22 mouse cellular contexts compared by ENCODE assay signal in the genomic region with DNA sequence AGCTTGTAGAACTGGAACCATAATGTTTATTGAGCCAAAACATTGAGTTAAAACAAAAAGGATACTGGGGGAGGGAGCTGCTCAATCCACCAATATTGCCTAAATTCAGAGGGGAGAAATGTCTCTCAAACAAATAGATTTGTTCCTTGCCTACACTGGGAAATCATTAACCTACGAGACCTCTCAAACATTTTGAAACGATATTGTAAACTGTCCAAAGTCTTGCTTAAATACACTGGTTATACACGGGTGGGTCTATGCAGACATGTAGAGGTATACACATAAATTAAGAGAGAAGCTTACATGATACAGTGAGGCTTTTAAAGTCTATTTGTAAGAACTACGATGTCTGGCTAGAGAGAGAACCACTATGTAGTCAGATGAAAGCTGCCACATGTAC.
DNase-seq lines count a peak whose midpoint lies in the region; ATAC-seq and TF ChIP-seq lines count a peak whose summit lies in the region.
"Had no signal": no experiment of that assay in that cellular context is flagged by ENCODE, and none has a peak within 500 bp of the region (broad histone marks: within the 10 kb centered on the region; RNA-seq: fewer than 3 reads in every experiment).

No protein-coding gene starts in this region.

- no peaks in the 10 kb centered on the region for H3K27me3 ChIP-seq in kidney, embryonic 16.5 days (ENCODE audit: insufficient read depth, low read length)
- H3K27me3 ChIP-seq in liver, embryonic 15.5 days: no peaks in the 10 kb centered on the region
- H3K27me3 ChIP-seq in liver, embryonic 12.5 days (replicated peaks): no peaks in the 10 kb centered on the region
- H3K27me3 ChIP-seq in liver, postnatal 0 days (ENCODE audit: insufficient read depth, low read length): no peaks in the 10 kb centered on the region
- no peaks in the 10 kb centered on the region for H3K27me3 ChIP-seq in heart, embryonic 12.5 days (replicated peaks)
- H3K27me3 ChIP-seq: embryonic facial prominence, embryonic 13.5 days; embryonic facial prominence, embryonic 15.5 days; forebrain, embryonic 12.5 days had no signal

- 0 out of 2 replicates have a peak, but pooled peaks have one; percentile 20 for TF ChIP-seq EP300 in liver, postnatal 0 days (IDR thresholded peaks at IDR 0.05; ENCODE audit: low read depth)

- no peak for DNase-seq in kidney, adult 9 months
- no peak for DNase-seq in liver, postnatal 0 days
- DNase-seq: adrenal gland, adult 2 months; adrenal gland, postnatal 10 days; adrenal gland, postnatal 25 days; cerebellum, adult 11 months; cerebellum, adult 18-20 months; cerebellum, adult 8-10 months; cerebellum, adult 9-11 months; cerebellum, postnatal 14 days; cerebellum, postnatal 36 days; embryo, embryonic 11 days had no signal

- H3K36me3 ChIP-seq in kidney, embryonic 16.5 days (ENCODE audit: insufficient read depth, low read length): peaks cover 8% of the 10 kb centered on the region; the same call in 1 of the 2 replicates
- peaks cover 9% of the 10 kb centered on the region; the same call in 1 of the 2 replicates for H3K36me3 ChIP-seq in liver, embryonic 15.5 days (replicated peaks)
- H3K36me3 ChIP-seq in liver, embryonic 12.5 days: peaks cover 9% of the 10 kb centered on the region
- H3K36me3 ChIP-seq in liver, postnatal 0 days (replicated peaks; ENCODE audit: insufficient read depth, low read length): peaks cover 11% of the 10 kb centered on the region
- H3K36me3 ChIP-seq in heart, embryonic 12.5 days: peaks cover 13% of the 10 kb centered on the region
- H3K36me3 ChIP-seq: forebrain, embryonic 12.5 days had no signal

- H3K4me1 ChIP-seq in kidney, embryonic 16.5 days (ENCODE audit: insufficient read depth, low read length): peaks cover 30% of the 10 kb centered on the region
- peaks cover 4% of the 10 kb centered on the region; the same call in 1 of the 2 replicates for H3K4me1 ChIP-seq in liver, embryonic 15.5 days (replicated peaks)
- H3K4me1 ChIP-seq in liver, embryonic 12.5 days: no peaks in the 10 kb centered on the region
- H3K4me1 ChIP-seq in liver, postnatal 0 days (ENCODE audit: insufficient read depth): peaks cover 33% of the 10 kb centered on the region
- no peaks in the 10 kb centered on the region for H3K4me1 ChIP-seq in heart, embryonic 12.5 days (replicated peaks)
- H3K4me1 ChIP-seq: embryonic facial prominence, embryonic 15.5 days; forebrain, embryonic 10.5 days; forebrain, embryonic 12.5 days had no signal

- 61% methylated on average over 4 of the region's 4 CpGs for WGBS in kidney, embryonic 16.5 days
- WGBS in liver, embryonic 15.5 days (ENCODE audit: insufficient replicate concordance): 54% methylated on average over 4 of the region's 4 CpGs
- WGBS in liver, embryonic 12.5 days (ENCODE audit: insufficient replicate concordance): 61% methylated on average over 4 of the region's 4 CpGs
- 59% methylated on average over 4 of the region's 4 CpGs for WGBS in liver, postnatal 0 days (ENCODE audit: insufficient replicate concordance)
- WGBS in heart, embryonic 12.5 days: 83% methylated on average over 4 of the region's 4 CpGs

- H3K4me3 ChIP-seq in kidney, embryonic 16.5 days (ENCODE audit: low read length): no peak overlapping the region
- no peak overlapping the region for H3K4me3 ChIP-seq in liver, embryonic 15.5 days (replicated peaks)
- no peak overlapping the region for H3K4me3 ChIP-seq in liver, embryonic 12.5 days
- H3K4me3 ChIP-seq in liver, postnatal 0 days (ENCODE audit: low read depth, low read length): no peak overlapping the region
- H3K4me3 ChIP-seq in heart, embryonic 12.5 days: no peak overlapping the region
- H3K4me3 ChIP-seq: embryonic facial prominence, embryonic 13.5 days; embryonic facial prominence, embryonic 15.5 days; erythroblast, embryonic 14.5 days; forebrain, embryonic 10.5 days; forebrain, embryonic 12.5 days had no signal

- H3K4me2 ChIP-seq in kidney, embryonic 16.5 days (replicated peaks; ENCODE audit: low read depth, low read length): no peak overlapping the region
- H3K4me2 ChIP-seq in liver, embryonic 15.5 days: 0 out of 2 replicates have a peak overlapping the region, but pooled peaks have one; percentile 2
- H3K4me2 ChIP-seq in liver, embryonic 12.5 days: no peak overlapping the region
- H3K4me2 ChIP-seq in liver, postnatal 0 days (ENCODE audit: low read depth, low read length): peak overlapping the region; percentile 49
- no peak overlapping the region for H3K4me2 ChIP-seq in heart, embryonic 12.5 days
- H3K4me2 ChIP-seq: embryonic facial prominence, embryonic 13.5 days; embryonic facial prominence, embryonic 15.5 days; forebrain, embryonic 12.5 days had no signal

- H3K27ac ChIP-seq in kidney, embryonic 16.5 days (ENCODE audit: low read length): peak overlapping the region; percentile 35
- peak overlapping the region; percentile 11; the same call in 1 of the 2 replicates for H3K27ac ChIP-seq in liver, embryonic 15.5 days (replicated peaks)
- no peak overlapping the region for H3K27ac ChIP-seq in liver, embryonic 12.5 days
- H3K27ac ChIP-seq in liver, postnatal 0 days (ENCODE audit: low read depth): peak overlapping the region; percentile 46; the same call in 1 of the 2 replicates
- H3K27ac ChIP-seq in heart, embryonic 12.5 days (ENCODE audit: poor library complexity, severe bottlenecking): no peak overlapping the region
- H3K27ac ChIP-seq: embryonic facial prominence, embryonic 13.5 days; embryonic facial prominence, embryonic 15.5 days; forebrain, embryonic 10.5 days; forebrain, embryonic 12.5 days had no signal

- no peak for ATAC-seq in kidney, embryonic 16.5 days (ENCODE audit: low FRiP score, low TSS enrichment)
- ATAC-seq in liver, embryonic 15.5 days (ENCODE audit: insufficient read depth): no peak
- ATAC-seq in liver, embryonic 12.5 days: no peak
- ATAC-seq in liver, postnatal 0 days: peak; percentile 80
- no peak for ATAC-seq in heart, embryonic 12.5 days (ENCODE audit: insufficient number of reproducible peaks, low FRiP score)
- ATAC-seq: forebrain, embryonic 14.5 days had no signal

- no peaks in the 10 kb centered on the region for H3K9me3 ChIP-seq in kidney, embryonic 16.5 days (ENCODE audit: low read length)
- no peaks in the 10 kb centered on the region for H3K9me3 ChIP-seq in liver, embryonic 15.5 days (replicated peaks)
- no peaks in the 10 kb centered on the region for H3K9me3 ChIP-seq in liver, embryonic 12.5 days (replicated peaks)
- H3K9me3 ChIP-seq in liver, postnatal 0 days (ENCODE audit: low read length): no peaks in the 10 kb centered on the region
- H3K9me3 ChIP-seq in heart, embryonic 12.5 days (replicated peaks): no peaks in the 10 kb centered on the region
- H3K9me3 ChIP-seq: embryonic facial prominence, embryonic 13.5 days; embryonic facial prominence, embryonic 15.5 days; forebrain, embryonic 10.5 days; forebrain, embryonic 12.5 days had no signal

- H3K9ac ChIP-seq in kidney, embryonic 16.5 days (replicated peaks; ENCODE audit: low read length): no peak overlapping the region
- H3K9ac ChIP-seq in liver, embryonic 15.5 days: no peak overlapping the region
- H3K9ac ChIP-seq in liver, embryonic 12.5 days: no peak overlapping the region
- H3K9ac ChIP-seq in liver, postnatal 0 days (replicated peaks): no peak overlapping the region
- H3K9ac ChIP-seq in heart, embryonic 12.5 days: no peak overlapping the region
- H3K9ac ChIP-seq: embryonic facial prominence, embryonic 13.5 days; embryonic facial prominence, embryonic 15.5 days; forebrain, embryonic 12.5 days had no signal

- no peak for TF ChIP-seq CTCF in liver, postnatal 0 days (IDR thresholded peaks at IDR 0.05; ENCODE audit: low read depth)

Comparison
In these comparisons a context has a peak if more than half of its experiments do, and no peak if none do; other contexts are left out.
1. H3K27ac ChIP-seq: peak in kidney, embryonic 16.5 days (single experiment), liver, embryonic 15.5 days (single experiment) and liver, postnatal 0 days (single experiment); none in liver, embryonic 12.5 days (single experiment) and heart, embryonic 12.5 days (single experiment).
2. H3K4me2 ChIP-seq: peak in liver, embryonic 15.5 days (single experiment) and liver, postnatal 0 days (single experiment); none in kidney, embryonic 16.5 days (single experiment), liver, embryonic 12.5 days (single experiment) and heart, embryonic 12.5 days (single experiment).